Mouse (Mus musculus) bone marrow macrophage, adult 2 months (primary cell): ENCODE results near the gene Trmo.

Experiments
- CTCF ChIP-seq: IDR thresholded peaks from 2 replicates; pipeline ENCODE4 v1.5.1; 2012; ENCODE audit warnings: low read depth, mild to moderate bottlenecking, low read length, moderate library complexity
- POLR2A ChIP-seq: IDR thresholded peaks from 2 replicates; pipeline ENCODE4 v1.6.1; 2012; ENCODE audit warnings: mild to moderate bottlenecking, low read depth, low read length, borderline replicate concordance

DNA sequence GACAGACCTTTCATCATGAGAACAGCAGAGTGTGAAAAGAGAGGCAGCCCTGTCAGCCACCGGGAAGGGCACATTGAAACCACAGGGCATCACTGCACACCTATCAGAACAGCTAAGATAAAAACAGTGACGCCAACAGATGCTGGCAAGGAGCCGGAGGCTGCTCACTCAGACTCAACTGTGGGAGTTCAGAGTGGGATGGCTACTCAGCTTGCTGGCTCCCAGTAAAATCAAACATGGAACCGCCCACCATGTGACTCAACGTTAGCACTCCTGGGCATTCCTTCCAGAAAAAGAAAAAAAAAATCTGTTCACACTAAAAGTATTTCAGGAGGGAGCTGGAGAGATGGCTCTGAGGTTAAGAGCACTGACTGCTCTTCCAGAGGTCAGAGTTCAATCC lies 28.0 kb downstream of the Trmo start:
- TF ChIP-seq POLR2A (no peak), CTCF (no peak)
